Mouse (Mus musculus) heart, postnatal 0 days (tissue): ENCODE data around the gene Fam19a3. TPM values are rescaled to one million over a fixed set of nuclear protein-coding genes. Genes with fewer than 3 reads are reported as not detected.

Experiments
- ATAC-seq: fragments of 200-750 bp; cut with Nextera tagmentation; 2 replicates; pipeline ENCODE4 v1.8.0; 2017; ENCODE audit warnings: low read depth, moderate number of reproducible peaks, moderate library complexity; ENCODE audit not compliant: insufficient read depth
- DNase-seq: peaks from one replicate; pipeline ENCODE4 v3.0.0-alpha.2; 2016; ENCODE audit warnings: low spot score
- H3K27ac ChIP-seq: fragments of 300-500 bp; sonication (generic); 2 replicates; pipeline ENCODE4 v1.5.1; 2014; ENCODE audit warnings: low read depth, mild to moderate bottlenecking
- H3K27me3 ChIP-seq: fragments of 300-500 bp; sonication (generic); 2 replicates; pipeline ENCODE4 v1.6.1; 2014; ENCODE audit warnings: low read length, mixed read lengths; ENCODE audit not compliant: control insufficient read depth, insufficient read depth
- H3K36me3 ChIP-seq: fragments of 300-500 bp; sonication (generic); replicated peaks from 2 replicates; pipeline ENCODE4 v1.6.1; 2014; ENCODE audit warnings: low read length, mixed read lengths; ENCODE audit not compliant: control insufficient read depth, insufficient read depth
- H3K4me1 ChIP-seq: fragments of 300-500 bp; sonication (generic); 2 replicates; pipeline ENCODE4 v1.6.1; 2014; ENCODE audit warnings: antibody characterized with exemption; ENCODE audit not compliant: control insufficient read depth, insufficient read depth
- H3K4me2 ChIP-seq: fragments of 300-500 bp; sonication (generic); 2 replicates; pipeline ENCODE4 v1.6.1; 2014; ENCODE audit warnings: low read depth, mild to moderate bottlenecking, low read length, moderate library complexity
- H3K4me3 ChIP-seq: fragments of 300-500 bp; sonication (generic); 2 replicates; pipeline ENCODE4 v1.5.1; 2014; ENCODE audit warnings: low read depth, low read length
- H3K9ac ChIP-seq: fragments of 300-500 bp; sonication (generic); replicated peaks from 2 replicates; pipeline ENCODE4 v1.6.1; 2014; ENCODE audit warnings: low read depth, low read length, mixed read lengths
- H3K9me3 ChIP-seq: fragments of 300-500 bp; sonication (generic); replicated peaks from 2 replicates; pipeline ENCODE4 v1.6.1; 2016; ENCODE audit warnings: low read length; ENCODE audit not compliant: control insufficient read depth
- CTCF ChIP-seq: IDR thresholded peaks from 2 replicates; pipeline ENCODE4 v1.5.1; 2016; ENCODE audit warnings: antibody characterized with exemption, control low read depth, low read depth
- EP300 ChIP-seq: IDR thresholded peaks from 2 replicates; pipeline ENCODE4 v1.6.1; 2016; ENCODE audit warnings: antibody characterized with exemption, low read depth
- WGBS: fragments of 180-500 bp; shearing (Covaris S2); extraction: QIAGEN DNeasy Blood & Tissue Kit; methylation state at CpG from one replicate; pipeline ENCODE4 v1.1.7; 2014; 5-methylcytosine and 5-hydroxymethylcytosine counted together
- polyA plus RNA-seq: library from polyadenylated mRNA; unstranded; fragments of >200 nt; fragmentation: Nextera tagmentation; extraction: Ambion mirVana; gene quantifications from 2 replicates; pipeline ENCODE4 v1.2.1, GENCODE M21; 2015
- total RNA-seq: library from RNA; depleted of rRNA; stranded (reverse); fragments of >200 nt; gene quantifications from 2 replicates; pipeline ENCODE4 v1.2.3, GENCODE M21; 2014; ENCODE audit warnings: low replicate concordance

Gene Fam19a3
- total and polyA plus RNA-seq, 2 experiments from 2014 or later, result 1.1 TPM

- Histone ChIP-seq H3K9ac (no peak overlapping the region), H3K4me3 (no peak overlapping the region), H3K27me3 (no peaks in the 10 kb centered on the region), H3K4me2 (peak overlapping the region; percentile 77; the same call in 1 of the 2 replicates), H3K9me3 (no peaks in the 10 kb centered on the region), H3K36me3 (peaks cover 22% of the 10 kb centered on the region), H3K27ac (no peak overlapping the region), H3K4me1 (peaks cover 38% of the 10 kb centered on the region)
- ATAC-seq (no peak), DNase-seq (no peak)
- TF ChIP-seq EP300 (no peak), CTCF (no peak)
- WGBS, result 88% methylated on average over 8 of the region's 8 CpGs
Observed at GRCm38 (mm10) chr3:104791671-104792070, 10.0 kb upstream of the Fam19a3 start.

- TF ChIP-seq CTCF (no peak), EP300 (no peak)
Observed at GRCm38 (mm10) chr3:104791017-104791416, 9.4 kb upstream of the Fam19a3 start.

GRCm38 (mm10) chr3:104790401-104790937 lies 8.8 kb upstream of the Fam19a3 start:
- no peaks in the 10 kb centered on the region for H3K9me3 ChIP-seq
- TF ChIP-seq CTCF (no peak), EP300 (no peak)
- peak overlapping the region; percentile 77 for H3K4me2 ChIP-seq
- H3K4me1 ChIP-seq, result peaks cover 38% of the 10 kb centered on the region
- 10% methylated on average over 6 of the region's 6 CpGs for WGBS
- peaks cover 10% of the 10 kb centered on the region for H3K36me3 ChIP-seq
- peak; percentile 3; the same call in 1 of the 2 replicates for ATAC-seq
- peak overlapping the region; percentile 92 for H3K27ac ChIP-seq
- no peaks in the 10 kb centered on the region for H3K27me3 ChIP-seq
- peak overlapping the region; percentile 83 for H3K9ac ChIP-seq
- peak; percentile 68 for DNase-seq
- peak overlapping the region; percentile 70 for H3K4me3 ChIP-seq

More at GRCm38 (mm10) chr3:104791017-104791416, 9.4 kb upstream of the Fam19a3 start:
- DNase-seq (no peak), ATAC-seq (no peak)
- Histone ChIP-seq H3K27me3 (no peaks in the 10 kb centered on the region), H3K9me3 (no peaks in the 10 kb centered on the region), H3K27ac (peak overlapping the region; percentile 92), H3K9ac (peak overlapping the region; percentile 83), H3K36me3 (peaks cover 16% of the 10 kb centered on the region), H3K4me2 (peak overlapping the region; percentile 77), H3K4me1 (peaks cover 38% of the 10 kb centered on the region), H3K4me3 (peak overlapping the region; percentile 70)
- WGBS, result 23% methylated on average over 4 of the region's 4 CpGs

GRCm38 (mm10) chr3:104789822-104790221 lies 8.2 kb upstream of the Fam19a3 start:
- H3K9me3 ChIP-seq, result no peaks in the 10 kb centered on the region
- H3K36me3 ChIP-seq, result peaks cover 5% of the 10 kb centered on the region
- ATAC-seq, result no peak
- DNase-seq, result peak; percentile 31
- TF ChIP-seq EP300 (no peak), CTCF (no peak)
- H3K4me2 ChIP-seq, result peak overlapping the region; percentile 77
- peak overlapping the region; percentile 92 for H3K27ac ChIP-seq
- peak overlapping the region; percentile 83 for H3K9ac ChIP-seq
- peaks cover 35% of the 10 kb centered on the region for H3K4me1 ChIP-seq
- H3K27me3 ChIP-seq, result no peaks in the 10 kb centered on the region
- peak overlapping the region; percentile 70 for H3K4me3 ChIP-seq
- 6% methylated on average over 13 of the region's 13 CpGs for WGBS

GRCm38 (mm10) chr3:104789312-104789605 lies 7.6 kb upstream of the Fam19a3 start:
- H3K27me3 ChIP-seq, result no peaks in the 10 kb centered on the region
- 4% methylated on average over 10 of the region's 10 CpGs for WGBS
- no peaks in the 10 kb centered on the region for H3K9me3 ChIP-seq
- peak; percentile 9 for ATAC-seq
- TF ChIP-seq CTCF (no peak), EP300 (no peak)
- peaks cover 32% of the 10 kb centered on the region for H3K4me1 ChIP-seq
- peak overlapping the region; percentile 83 for H3K9ac ChIP-seq
- DNase-seq, result no peak
- H3K27ac ChIP-seq, result peak overlapping the region; percentile 92
- H3K4me2 ChIP-seq, result peak overlapping the region; percentile 77
- peaks cover 5% of the 10 kb centered on the region for H3K36me3 ChIP-seq
- H3K4me3 ChIP-seq, result peak overlapping the region; percentile 70
